Mouse (Mus musculus): ENCODE data around the gene Rhot1. TPM values are rescaled to one million over a fixed set of nuclear protein-coding genes. Genes with fewer than 3 reads are reported as not detected.
A peak's percentile ranks its signal among the peaks of the same experiment; 100 is the strongest.

Gene Rhot1
- total RNA-seq, 2 experiments from 2014 or later: 62.2 to 64.0 TPM

DNA sequence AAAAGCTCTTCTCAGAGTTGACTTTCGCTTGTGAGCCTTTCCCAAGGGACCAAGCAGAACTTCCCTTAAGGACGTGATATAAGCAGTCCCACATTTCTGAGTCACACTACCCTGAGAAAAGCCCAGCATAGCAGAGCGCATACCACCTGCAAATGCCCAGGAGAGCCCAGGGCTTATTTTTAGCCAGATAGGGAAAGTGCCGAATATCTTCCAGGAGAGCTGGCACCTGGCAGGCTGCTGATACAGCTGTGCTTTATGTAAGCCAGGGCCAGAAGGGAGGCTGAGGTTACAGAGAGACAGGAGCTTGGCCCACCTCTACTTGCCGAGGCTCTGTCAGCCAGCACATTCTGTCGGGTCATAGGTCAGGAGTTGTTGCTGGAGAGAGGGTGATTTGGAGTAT is 75.8 kb downstream of the Rhot1 start:
- no peak for DNase-seq (ENCODE audit: low spot score in 2 of 2)

DNA sequence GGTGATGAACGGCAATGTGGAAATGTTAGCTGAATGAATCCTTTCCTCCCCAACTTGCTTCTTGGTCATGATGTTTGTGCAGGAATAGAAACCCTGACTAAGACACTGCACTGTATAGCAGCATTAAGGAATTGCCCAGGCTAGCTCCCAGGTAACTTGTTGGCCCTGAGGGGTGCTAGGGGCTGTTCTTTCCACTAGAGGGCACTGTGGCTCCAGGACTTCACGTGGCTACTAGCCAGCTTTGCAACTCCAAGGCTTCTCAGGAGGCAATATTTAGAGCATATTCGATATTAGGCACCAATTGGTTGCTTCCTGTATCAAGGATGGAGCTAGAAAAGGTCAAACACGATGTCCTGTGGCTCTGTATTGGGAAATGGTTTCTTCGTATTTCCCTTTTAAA is 78.3 kb downstream of the Rhot1 start:
- peak; percentile 74 to 78 for DNase-seq (ENCODE audit: low spot score in 2 of 2)

DNA sequence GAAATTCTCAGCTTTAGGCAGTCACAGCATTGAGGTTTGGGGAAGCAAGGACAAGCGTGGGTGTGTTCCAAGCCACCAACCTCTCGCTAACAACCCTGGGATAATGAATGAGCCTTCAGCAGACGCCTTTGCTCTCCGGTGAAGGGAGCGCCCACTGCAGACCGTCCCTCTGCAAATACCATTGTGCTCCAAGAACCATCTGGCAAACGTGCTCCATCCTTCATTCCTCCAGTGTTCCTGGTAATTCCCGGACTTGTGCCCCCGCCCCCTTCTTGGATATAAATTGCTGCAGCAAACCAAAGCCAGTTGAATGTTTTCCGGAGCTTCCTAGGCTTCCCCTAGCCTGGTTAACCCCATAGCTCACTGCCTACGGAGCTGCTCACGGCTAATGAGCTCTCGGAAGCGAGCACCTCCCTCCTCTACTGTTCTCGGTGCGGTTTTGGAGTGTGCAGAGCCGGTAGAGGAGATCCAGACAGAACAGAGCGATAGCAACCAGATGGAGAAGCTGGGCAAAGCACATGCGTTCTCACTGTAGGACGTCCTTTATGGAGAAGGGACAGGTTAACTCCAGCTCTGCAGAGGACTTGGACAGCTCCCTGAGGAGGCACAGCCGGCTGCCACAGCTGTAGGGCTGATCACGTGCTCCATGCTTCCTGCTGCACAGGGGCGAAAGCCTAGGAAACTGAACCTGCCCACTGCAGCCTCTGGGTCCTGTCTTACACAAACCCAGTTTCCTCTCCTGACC is 81.1 kb downstream of the Rhot1 start:
- DNase-seq (ENCODE audit: low spot score in 2 of 2): peak; percentile 49 to 55

DNA sequence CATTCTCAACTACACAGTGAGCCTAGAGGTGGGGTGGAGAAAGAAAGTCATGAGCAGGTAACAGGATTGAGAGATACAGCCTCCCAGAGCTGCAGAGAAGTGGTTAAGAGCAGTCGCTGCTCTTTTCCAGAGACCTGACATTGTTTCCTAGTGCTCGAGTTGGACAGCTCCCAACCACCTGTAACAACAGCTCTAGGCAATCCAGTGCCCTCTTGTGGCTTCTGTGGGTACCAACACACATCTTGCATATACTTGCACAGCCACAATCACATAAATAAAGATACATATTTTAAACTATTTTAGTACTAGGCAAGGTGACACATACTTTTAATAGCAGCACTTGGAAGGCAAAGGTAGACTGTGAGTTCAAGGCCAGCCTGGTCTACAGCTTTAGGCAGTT is 82.2 kb downstream of the Rhot1 start:
- DNase-seq (ENCODE audit: low spot score in 2 of 2): no peak

DNA sequence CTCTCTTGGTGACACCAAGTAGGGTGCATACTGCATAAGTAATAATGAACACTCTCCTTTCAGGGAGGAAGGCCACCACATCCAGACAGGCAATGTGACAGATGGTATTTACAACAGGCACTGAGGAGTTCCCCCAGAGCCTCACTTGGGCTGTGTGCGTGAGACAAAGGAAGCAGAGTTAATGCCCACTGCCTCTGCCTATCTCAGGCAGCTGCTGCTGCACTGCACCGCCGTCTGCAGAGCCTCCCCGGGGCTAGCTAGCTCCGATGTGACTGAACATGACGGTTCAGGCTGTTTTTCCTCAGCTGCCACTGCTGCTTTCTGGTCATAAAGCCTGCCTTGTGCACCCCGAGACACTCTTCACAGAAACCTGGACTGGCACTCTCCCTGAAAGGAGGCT is 83.6 kb downstream of the Rhot1 start:
- DNase-seq (ENCODE audit: low spot score in 2 of 2): no peak

DNA sequence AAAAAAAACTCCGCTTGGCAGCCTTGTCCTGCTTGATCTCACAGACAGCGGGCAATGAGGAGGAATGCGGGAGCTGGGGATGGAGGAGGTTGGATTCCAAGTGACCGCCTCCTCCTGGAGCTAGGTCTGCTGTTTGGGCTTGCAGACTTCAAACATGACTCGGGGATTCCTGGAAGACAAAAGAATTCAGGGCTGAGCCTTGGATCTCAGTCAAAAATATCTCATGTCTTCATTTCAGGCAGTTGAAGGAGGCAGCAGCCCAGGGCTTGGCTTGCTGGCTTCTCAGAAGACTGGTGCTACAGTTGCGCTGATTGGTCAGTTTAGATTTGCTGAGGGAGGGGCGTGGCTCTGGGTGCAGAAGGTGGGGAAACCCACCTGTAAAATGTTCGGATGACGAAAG is 86.2 kb downstream of the Rhot1 start:
- no peak for DNase-seq (ENCODE audit: low spot score in 2 of 2)

DNA sequence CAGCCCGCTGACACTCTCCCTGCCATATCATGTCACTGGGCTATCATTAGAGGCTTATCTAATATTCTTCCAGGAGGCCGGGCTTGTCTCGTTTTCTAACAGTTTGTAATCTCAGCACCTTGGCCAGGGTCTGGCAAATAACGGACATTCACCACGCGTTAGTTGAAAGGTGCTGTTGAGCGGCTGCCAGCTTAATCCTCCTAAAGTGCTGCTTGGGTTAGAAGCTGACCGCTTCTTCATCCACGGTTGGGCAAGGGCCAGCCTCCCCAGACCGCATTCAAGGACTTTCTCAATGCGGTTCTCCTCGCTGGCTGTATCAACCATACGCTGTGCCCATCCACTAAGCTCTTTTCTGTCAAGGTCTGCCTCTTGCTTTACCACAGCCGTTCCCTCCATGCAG is 87.0 kb downstream of the Rhot1 start:
- no peak for DNase-seq (ENCODE audit: low spot score in 2 of 2)

DNA sequence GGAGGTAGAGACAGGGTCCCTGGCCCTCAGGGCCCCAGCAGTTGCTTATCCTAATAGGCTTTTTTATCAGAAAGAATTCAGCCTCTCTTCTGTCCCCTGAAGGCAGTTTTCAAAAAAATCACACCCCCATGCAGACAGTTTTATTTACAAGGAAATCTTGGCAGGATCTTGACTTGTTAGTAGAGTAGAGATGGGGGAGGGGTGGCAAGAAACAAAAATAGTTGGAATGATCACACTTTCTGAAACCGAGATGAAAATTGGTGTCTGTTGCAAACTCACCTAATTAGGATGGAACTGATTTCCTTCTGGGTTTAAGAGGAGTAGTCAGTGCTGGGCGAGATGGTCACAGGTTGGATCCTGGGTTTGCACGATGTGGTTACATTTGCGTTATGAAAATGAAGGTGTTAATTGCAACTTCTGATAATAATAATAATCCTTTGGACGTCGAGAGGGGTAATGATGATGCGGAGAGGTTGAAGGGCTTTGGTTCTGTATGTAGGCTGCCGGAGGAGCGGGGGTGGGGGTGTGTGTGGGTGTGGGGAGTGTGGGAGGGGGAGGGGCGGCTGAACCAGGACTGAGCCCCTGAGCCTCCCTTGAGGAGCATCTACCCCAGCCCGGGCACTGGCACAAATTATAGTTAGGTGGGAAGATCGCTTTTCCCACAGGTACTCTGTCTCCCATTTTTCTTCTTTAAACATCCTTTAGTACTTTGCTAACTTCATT is 90.9 kb downstream of the Rhot1 start:
- no peak for DNase-seq (ENCODE audit: low spot score in 2 of 2)

DNA sequence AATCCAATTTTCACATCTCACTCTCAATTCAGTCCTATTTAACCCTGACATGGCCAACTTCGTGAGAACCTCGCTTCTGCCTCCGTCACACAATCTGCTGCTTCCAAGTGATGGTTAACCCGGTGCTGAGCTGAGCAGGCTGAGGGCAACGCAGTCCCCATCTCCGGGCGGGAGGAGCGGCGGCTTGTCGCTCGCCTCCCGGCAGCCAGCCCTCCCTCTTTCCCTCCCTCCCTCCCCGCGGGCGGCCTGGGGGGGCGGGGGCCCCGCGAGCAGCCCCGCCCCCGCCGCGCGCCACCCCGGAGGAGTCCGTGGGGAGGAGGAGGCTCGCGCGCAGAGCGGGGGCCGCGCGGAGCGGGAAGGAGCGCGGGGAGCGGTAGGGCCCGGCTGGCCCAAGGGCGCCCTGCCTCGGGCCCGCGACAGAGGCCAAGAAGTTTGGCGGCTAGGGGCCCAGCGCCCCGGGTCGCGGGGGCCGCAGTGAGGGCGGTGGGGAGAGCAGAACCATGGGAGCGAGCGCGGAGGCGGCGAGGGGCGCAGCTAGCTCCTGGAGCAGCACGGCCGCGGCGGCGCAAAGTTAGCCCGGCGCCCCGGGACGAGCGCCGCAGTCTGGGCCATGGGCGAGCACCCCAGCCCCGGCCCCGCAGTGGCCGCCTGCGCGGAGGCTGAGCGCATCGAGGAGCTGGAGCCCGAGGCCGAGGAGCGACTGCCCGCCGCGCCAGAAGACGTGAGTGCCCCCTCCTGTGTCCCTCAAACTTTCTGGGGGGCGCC is 91.9 kb downstream of the Rhot1 start, which contains the start of gene Rhbdl3:
Gene Rhbdl3 (plus strand): TSS at position 362 of the 765 bp plus-strand sequence.
- DNase-seq (ENCODE audit: low spot score in 2 of 2): peak; percentile 62 to 75

DNA sequence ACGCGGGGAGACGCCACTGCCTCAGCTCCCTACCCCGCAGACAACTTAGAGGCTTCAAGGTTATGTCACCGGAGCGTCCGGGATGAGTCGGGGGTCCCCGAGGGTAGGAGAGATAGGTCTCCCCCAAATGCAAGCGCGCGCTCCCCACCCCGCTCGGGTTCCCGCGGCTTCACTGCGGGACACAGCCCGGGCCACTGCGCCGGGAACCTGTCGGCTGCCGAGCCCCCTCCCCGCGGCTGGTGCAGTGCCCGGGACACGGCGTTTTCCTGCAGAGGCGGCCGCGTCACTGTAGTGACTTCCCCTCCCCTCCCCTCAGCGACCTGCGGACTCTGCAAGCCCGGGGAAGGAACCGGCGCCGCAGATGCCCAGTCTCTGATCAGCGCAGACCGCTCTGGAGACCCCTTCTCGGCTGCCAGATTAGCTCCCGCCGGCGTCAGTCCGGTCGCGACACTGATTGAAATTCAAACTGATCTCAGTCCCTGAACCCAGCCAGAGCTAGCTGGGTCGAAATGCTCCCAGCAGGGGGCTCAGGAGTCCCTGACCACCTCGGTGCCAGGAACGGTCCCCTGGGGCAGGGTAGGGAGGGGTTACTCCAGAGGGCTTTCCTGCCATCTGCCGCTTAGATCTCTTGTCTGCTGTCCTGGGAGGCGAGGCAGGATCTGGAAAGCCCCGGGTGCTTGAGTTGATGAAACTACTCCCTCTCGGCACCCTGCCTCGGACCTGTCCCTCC is 92.7 kb downstream of the Rhot1 start:
- DNase-seq (ENCODE audit: low spot score in 2 of 2): peak; percentile 61 to 70

DNA sequence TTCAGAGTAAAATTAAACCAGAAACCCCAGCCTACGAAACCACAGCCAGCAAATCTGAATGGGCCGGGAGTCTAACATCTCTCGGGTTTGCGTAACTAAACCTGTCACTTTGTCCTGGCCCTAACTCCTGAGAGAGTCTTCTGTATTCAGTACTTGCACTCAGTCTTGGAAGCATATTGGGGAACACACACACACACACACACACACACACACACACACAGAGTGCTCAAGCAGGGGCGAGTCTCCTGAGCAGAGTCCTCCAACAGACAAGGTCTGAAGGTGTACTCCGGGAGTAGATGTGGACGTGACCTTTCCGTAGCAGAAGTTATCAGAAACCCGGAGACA is 93.2 kb downstream of the Rhot1 start:
- DNase-seq (ENCODE audit: low spot score in 2 of 2): peak in 1 of 2 experiments; percentile 37

DNA sequence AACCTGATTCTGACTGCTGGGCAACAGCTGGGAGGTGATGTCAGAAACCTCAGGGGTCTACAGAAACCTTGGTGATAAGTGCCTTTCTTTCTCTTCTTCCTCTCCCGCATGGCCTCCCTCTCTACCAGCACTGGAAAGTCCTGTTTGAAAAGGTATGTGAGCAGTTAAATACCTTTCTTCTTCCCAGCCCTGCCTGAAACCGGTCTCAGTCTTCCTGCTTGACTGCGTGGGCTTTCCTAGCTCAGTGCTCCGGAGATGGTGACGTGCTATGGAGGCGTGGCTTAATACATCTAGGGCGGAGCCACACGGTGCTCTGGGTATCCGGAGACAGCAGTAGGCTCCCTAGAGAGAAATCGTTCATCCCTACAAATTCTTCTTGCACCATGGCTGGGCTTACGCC is 93.7 kb downstream of the Rhot1 start:
- DNase-seq (ENCODE audit: low spot score in 2 of 2): peak; percentile 68 to 73

DNA sequence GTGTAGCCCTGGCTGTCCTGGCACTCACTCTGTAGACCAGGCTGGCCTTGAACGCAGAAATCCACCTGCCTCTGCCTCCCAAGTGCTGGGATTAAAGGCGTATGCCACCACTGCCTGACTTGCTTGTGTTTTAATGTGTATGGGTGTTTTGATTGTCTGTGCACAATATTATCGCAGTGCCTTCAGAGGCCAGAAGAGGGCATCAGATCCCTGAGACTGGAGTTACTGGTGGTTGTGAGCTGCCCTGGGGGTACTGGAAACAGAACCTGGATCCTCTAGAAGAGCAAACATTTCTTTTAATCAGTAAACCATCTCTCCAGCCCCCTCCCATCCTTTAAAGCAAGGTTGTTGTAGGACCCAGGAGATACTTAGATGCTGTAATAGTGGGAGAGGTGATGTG is 94.9 kb downstream of the Rhot1 start:
- DNase-seq (ENCODE audit: low spot score in 2 of 2): no peak

DNA sequence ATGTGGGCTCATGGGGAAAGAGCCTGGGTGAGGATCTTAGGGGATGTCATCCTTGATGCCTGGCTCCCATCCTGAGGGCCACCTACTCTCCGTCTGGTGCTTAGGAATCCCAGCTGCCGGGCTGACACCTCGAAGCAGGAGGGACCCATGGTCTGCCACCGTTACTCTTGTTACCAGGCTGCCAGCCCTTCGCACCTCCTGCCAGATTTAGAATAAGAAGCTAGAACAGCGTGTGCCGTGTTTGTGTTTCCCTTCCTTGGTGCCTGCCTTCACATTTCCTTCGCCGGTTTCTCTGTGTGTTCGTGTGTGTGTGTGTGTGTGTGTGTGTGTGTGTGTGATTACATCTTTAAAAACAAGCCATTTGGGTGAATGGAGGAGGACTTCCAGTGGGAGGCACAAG is 96.0 kb downstream of the Rhot1 start:
- peak; percentile 48 to 55 for DNase-seq (ENCODE audit: low spot score in 2 of 2)

DNA sequence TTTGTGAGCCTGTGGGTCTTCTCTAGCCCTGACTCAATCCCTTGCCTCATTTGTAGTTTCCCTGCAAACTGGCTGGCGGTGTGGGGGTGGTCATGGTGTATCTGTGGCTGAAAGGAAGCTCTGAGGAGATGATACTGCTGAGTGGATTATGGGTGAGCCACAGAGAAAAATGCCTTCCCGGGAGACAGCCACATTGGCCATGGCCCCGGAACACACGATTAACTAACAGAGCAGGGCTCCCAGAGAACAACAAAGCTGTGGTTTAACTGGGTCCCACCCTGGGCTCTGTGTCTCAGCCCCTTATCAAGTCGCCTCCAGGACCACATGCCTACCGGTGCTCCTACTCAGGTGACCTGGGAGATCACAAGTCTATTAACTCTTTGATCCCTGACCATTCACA is 99.7 kb downstream of the Rhot1 start:
- no peak for DNase-seq (ENCODE audit: low spot score in 2 of 2)

DNA sequence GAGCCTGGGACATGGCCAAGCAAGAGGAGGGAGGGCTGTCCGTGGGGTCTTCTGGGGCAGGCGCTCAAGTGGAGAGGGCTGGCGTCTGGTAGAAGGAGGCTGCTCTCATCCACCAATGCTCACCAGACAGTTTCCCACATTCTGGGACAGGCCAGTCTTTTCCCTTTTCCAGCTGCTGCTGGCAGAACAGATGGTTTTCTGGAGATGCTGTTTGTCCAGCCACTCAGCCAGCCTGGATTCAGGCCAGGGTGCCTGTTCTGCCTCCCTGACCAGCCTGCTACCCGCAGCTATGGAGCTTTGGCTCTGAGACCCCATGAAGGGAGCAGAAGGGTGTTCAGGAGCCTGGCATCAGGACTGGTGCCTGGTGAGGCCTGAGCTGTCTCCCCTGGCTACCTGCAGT is 102.5 kb downstream of the Rhot1 start:
- DNase-seq (ENCODE audit: low spot score in 2 of 2): peak in 1 of 2 experiments; percentile 39

DNA sequence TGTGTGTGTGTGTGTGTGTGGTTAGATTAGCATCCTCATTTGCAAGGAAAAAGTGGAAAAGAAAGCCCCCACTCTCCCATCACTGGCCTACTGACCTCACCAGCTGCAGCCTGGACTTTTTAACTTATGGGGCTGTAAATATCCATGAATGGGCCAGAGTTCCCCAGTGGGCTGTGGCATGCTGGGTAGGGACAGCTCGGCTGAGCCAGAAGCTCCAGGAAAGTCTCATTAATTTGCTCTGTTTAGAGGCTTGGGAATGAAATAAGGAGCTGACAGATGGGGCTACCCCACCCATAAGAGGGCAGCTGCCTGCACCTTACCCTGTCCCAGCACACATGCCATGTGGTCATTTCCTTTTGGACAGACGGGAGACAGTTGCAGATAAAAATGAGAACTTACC is 103.2 kb downstream of the Rhot1 start:
- DNase-seq (ENCODE audit: low spot score in 2 of 2): no peak

DNA sequence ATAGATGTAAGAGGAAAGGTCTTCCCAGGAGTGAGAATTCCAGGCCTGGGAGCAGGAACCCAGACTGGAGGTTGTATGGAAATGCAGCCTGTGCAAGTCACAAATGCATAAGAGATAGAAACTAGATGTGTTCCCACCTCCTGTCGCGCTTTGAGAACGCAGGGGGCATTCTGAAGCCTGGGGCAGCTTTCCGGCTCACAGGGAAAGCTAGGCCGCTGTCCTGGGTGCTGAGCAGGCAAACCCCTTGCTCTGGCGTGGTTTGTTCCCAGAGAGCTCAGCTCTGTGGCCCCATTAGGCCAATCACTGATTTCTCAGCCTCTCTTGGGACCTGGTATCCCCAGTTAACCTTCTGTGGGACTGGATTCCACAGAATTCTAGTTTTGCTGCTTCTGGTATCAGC is 103.7 kb downstream of the Rhot1 start:
- no peak for DNase-seq (ENCODE audit: low spot score in 2 of 2)

DNA sequence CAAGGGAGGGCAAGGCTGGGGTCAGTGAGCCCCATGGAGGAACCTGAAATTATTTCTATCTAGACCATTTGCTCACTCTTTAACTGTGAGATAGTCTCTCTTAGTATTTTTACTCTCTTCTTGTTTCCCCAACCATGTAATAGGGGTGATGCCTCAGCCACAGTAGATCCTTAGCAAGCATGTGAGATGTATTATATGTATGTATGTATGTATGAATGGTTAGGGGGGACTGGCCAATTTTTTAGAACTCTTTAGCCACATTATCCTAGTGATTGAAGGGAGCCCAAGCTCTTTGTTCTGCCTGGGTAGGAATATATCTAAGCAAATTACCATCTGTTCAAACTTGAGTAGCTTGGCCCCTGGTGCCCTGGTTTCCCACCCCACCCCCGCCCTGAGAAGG is 104.6 kb downstream of the Rhot1 start:
- no peak for DNase-seq (ENCODE audit: low spot score in 2 of 2)

DNA sequence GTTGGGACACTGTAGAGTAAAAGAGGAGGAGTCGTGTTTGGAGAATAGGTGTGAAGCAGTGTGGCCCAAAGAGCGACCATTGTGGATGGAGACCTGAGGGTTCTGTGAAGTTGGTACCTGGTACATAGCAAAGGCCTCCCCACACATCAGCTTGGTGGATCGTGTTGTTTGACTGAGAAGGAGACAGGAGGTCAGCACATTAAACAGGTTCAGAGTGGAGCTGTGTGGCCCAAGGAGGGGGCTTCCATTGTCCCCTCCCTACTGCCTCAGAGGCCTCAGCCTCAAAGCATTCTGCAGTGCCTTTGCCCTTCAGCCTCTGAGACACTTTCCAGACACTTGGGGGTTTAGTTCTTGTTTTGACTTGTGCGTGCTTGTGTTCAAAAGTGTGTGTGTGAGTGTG is 105.1 kb downstream of the Rhot1 start:
- no peak for DNase-seq (ENCODE audit: low spot score in 2 of 2)
